Mouse (Mus musculus): ENCODE measurements around the gene Meltf. TPM values are rescaled to one million over a fixed set of nuclear protein-coding genes. Genes with fewer than 3 reads are reported as not detected.

Gene Meltf
- polyA plus RNA-seq, 1 experiment: not detected

DNA sequence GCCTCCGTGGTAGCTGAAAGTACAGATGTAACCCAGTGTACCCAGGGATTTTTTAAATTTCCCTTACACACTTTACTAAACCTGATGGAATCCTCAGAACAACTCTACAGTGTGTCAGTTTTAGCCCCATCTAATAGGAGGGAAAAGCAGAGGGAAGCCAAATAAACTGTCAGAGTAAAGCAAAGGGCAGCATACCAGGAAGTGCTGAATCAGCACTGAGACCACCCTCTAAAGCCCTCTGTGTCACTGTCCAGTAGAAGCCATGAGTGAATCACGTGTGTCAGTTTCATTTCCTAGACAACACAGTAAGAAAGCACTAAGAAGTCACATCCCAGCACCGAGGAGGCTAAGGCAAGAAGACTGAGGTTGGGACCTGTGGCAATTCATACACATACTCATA, 41.2 kb upstream of the Meltf start:
- peaks cover 40% of the 10 kb centered on the region for H3K36me3 ChIP-seq (ENCODE audit: control insufficient read depth, insufficient read depth)
- TF ChIP-seq MYOG (IDR thresholded peaks at IDR 0.05; ENCODE audit: control insufficient read depth, extremely low read depth, insufficient read length) (no peak), CTCF (IDR thresholded peaks at IDR 0.05; ENCODE audit: control insufficient read depth, insufficient read depth, insufficient read length) (no peak), CEBPB (IDR thresholded peaks at IDR 0.05; ENCODE audit: low read depth) (no peak), FOSL1 (IDR thresholded peaks at IDR 0.05; ENCODE audit: insufficient read depth, low read length, poor library complexity, severe bottlenecking) (no peak), MYOD1 (IDR thresholded peaks at IDR 0.05; ENCODE audit: control insufficient read depth, insufficient read length, low read depth) (no peak), MAX (IDR thresholded peaks at IDR 0.05) (no peak), USF1 (IDR thresholded peaks at IDR 0.05; ENCODE audit: low read depth) (no peak)
- H3K27me3 ChIP-seq (ENCODE audit: control insufficient read depth, insufficient read depth, insufficient read length): no peaks in the 10 kb centered on the region
- no peak overlapping the region for H3ac ChIP-seq (ENCODE audit: control insufficient read depth, insufficient read length, low read depth)
- no peaks in the 10 kb centered on the region for H3K79me2 ChIP-seq (ENCODE audit: control insufficient read depth, insufficient read depth)
- H3K4me3 ChIP-seq (ENCODE audit: insufficient read depth, poor library complexity, severe bottlenecking): no peak overlapping the region
- no peaks in the 10 kb centered on the region for H3K79me3 ChIP-seq (ENCODE audit: low read depth)

DNA sequence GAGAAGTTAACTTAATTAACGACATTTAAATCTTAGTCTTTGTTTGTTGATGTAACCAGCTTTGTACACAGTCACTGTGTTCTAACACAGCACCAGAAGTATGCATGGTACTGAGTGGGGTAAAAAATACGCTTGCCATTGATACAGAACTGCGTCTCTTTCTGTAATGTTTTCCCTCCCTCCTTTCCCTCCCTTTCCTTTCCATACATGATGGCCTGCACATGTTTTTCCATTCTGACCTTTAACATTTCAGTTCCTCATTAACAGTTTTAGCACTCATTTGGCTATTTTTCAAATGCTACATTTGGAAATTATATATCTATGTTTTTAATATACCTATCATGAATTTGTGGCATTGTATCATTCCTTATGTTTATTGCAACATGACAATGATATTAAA, 34.4 kb upstream of the Meltf start:
- H3K79me3 ChIP-seq (ENCODE audit: low read depth): no peaks in the 10 kb centered on the region
- H3K4me3 ChIP-seq (ENCODE audit: insufficient read depth, poor library complexity, severe bottlenecking): no peak overlapping the region
- TF ChIP-seq MAX (IDR thresholded peaks at IDR 0.05): no peak
- TF ChIP-seq MYOD1 (IDR thresholded peaks at IDR 0.05; ENCODE audit: control insufficient read depth, insufficient read length, low read depth): no peak
- no peak for TF ChIP-seq CTCF (IDR thresholded peaks at IDR 0.05; ENCODE audit: control insufficient read depth, insufficient read depth, insufficient read length)
- TF ChIP-seq FOSL1 (IDR thresholded peaks at IDR 0.05; ENCODE audit: insufficient read depth, low read length, poor library complexity, severe bottlenecking): no peak
- TF ChIP-seq CEBPB (IDR thresholded peaks at IDR 0.05; ENCODE audit: low read depth): no peak
- TF ChIP-seq USF1 (IDR thresholded peaks at IDR 0.05; ENCODE audit: low read depth): no peak
- TF ChIP-seq MYOG (IDR thresholded peaks at IDR 0.05; ENCODE audit: control insufficient read depth, extremely low read depth, insufficient read length): no peak
- H3ac ChIP-seq (ENCODE audit: control insufficient read depth, insufficient read length, low read depth): no peak overlapping the region
- no peaks in the 10 kb centered on the region for H3K27me3 ChIP-seq (ENCODE audit: control insufficient read depth, insufficient read depth, insufficient read length)
- no peaks in the 10 kb centered on the region for H3K79me2 ChIP-seq (ENCODE audit: control insufficient read depth, insufficient read depth)
- H3K36me3 ChIP-seq (ENCODE audit: control insufficient read depth, insufficient read depth): peaks cover 36% of the 10 kb centered on the region

GRCm38 (mm10) chr16:31846763-31847162, 31.8 kb upstream of the Meltf start:
- H3K79me3 ChIP-seq (ENCODE audit: low read depth): no peaks in the 10 kb centered on the region

DNA sequence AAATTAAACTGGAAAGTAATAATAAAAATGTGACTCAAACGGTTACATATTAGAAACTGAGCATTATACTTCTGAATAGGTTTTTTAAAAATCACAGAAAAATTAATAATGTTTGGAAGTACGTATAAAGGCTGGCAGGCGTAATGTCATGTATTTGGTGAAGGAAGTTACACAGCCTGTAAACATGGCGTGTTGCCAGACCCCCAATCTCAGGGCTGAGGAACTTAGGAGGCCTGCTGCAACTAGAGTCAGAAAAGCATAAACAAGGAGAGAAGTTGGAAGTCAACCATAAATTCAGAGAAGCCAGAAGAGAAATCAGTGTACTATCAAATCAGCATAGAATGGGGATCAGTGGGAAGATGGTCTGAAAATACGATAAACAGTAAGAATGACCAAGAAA, 14.7 kb upstream of the Meltf start:
- Histone ChIP-seq H3K79me2 (ENCODE audit: control insufficient read depth, insufficient read depth) (no peaks in the 10 kb centered on the region), H3K79me3 (ENCODE audit: low read depth) (no peaks in the 10 kb centered on the region), H3K4me3 (ENCODE audit: insufficient read depth, poor library complexity, severe bottlenecking) (no peak overlapping the region), H3K27me3 (ENCODE audit: control insufficient read depth, insufficient read depth, insufficient read length) (no peaks in the 10 kb centered on the region), H3ac (ENCODE audit: control insufficient read depth, insufficient read length, low read depth) (no peak overlapping the region), H3K36me3 (ENCODE audit: control insufficient read depth, insufficient read depth) (peaks cover 64% of the 10 kb centered on the region)
- TF ChIP-seq CEBPB (IDR thresholded peaks at IDR 0.05; ENCODE audit: low read depth) (no peak), FOSL1 (IDR thresholded peaks at IDR 0.05; ENCODE audit: insufficient read depth, low read length, poor library complexity, severe bottlenecking) (no peak), MYOD1 (IDR thresholded peaks at IDR 0.05; ENCODE audit: control insufficient read depth, insufficient read length, low read depth) (no peak), MYOG (IDR thresholded peaks at IDR 0.05; ENCODE audit: control insufficient read depth, extremely low read depth, insufficient read length) (no peak), MAX (IDR thresholded peaks at IDR 0.05) (no peak), USF1 (IDR thresholded peaks at IDR 0.05; ENCODE audit: low read depth) (no peak), CTCF (IDR thresholded peaks at IDR 0.05; ENCODE audit: control insufficient read depth, insufficient read depth, insufficient read length) (no peak)

More at GRCm38 (mm10) chr16:31846763-31847162, 31.8 kb upstream of the Meltf start:
- H3K4me3 ChIP-seq (ENCODE audit: insufficient read depth, poor library complexity, severe bottlenecking): no peak overlapping the region
- no peak overlapping the region for H3ac ChIP-seq (ENCODE audit: control insufficient read depth, insufficient read length, low read depth)
- peaks cover 27% of the 10 kb centered on the region for H3K36me3 ChIP-seq (ENCODE audit: control insufficient read depth, insufficient read depth)
- no peak for TF ChIP-seq CEBPB (IDR thresholded peaks at IDR 0.05; ENCODE audit: low read depth)
- no peak for TF ChIP-seq FOSL1 (IDR thresholded peaks at IDR 0.05; ENCODE audit: insufficient read depth, low read length, poor library complexity, severe bottlenecking)
- TF ChIP-seq CTCF (IDR thresholded peaks at IDR 0.05; ENCODE audit: control insufficient read depth, insufficient read depth, insufficient read length): no peak
- no peak for TF ChIP-seq USF1 (IDR thresholded peaks at IDR 0.05; ENCODE audit: low read depth)
- TF ChIP-seq MAX (IDR thresholded peaks at IDR 0.05): no peak
- TF ChIP-seq MYOG (IDR thresholded peaks at IDR 0.05; ENCODE audit: control insufficient read depth, extremely low read depth, insufficient read length): no peak
- no peak for TF ChIP-seq MYOD1 (IDR thresholded peaks at IDR 0.05; ENCODE audit: control insufficient read depth, insufficient read length, low read depth)
- no peaks in the 10 kb centered on the region for H3K27me3 ChIP-seq (ENCODE audit: control insufficient read depth, insufficient read depth, insufficient read length)
- no peaks in the 10 kb centered on the region for H3K79me2 ChIP-seq (ENCODE audit: control insufficient read depth, insufficient read depth)

- H3K36me3 ChIP-seq (ENCODE audit: control insufficient read depth, insufficient read depth): peaks cover 57% of the 10 kb centered on the region
Measured at GRCm38 (mm10) chr16:31865242-31865641, 13.4 kb upstream of the Meltf start.

More at GRCm38 (mm10) chr16:31865242-31865641, 13.4 kb upstream of the Meltf start:
- TF ChIP-seq FOSL1 (IDR thresholded peaks at IDR 0.05; ENCODE audit: insufficient read depth, low read length, poor library complexity, severe bottlenecking) (no peak), CTCF (IDR thresholded peaks at IDR 0.05; ENCODE audit: control insufficient read depth, insufficient read depth, insufficient read length) (no peak), MAX (IDR thresholded peaks at IDR 0.05) (no peak), USF1 (IDR thresholded peaks at IDR 0.05; ENCODE audit: low read depth) (no peak), MYOG (IDR thresholded peaks at IDR 0.05; ENCODE audit: control insufficient read depth, extremely low read depth, insufficient read length) (no peak), CEBPB (IDR thresholded peaks at IDR 0.05; ENCODE audit: low read depth) (no peak), MYOD1 (IDR thresholded peaks at IDR 0.05; ENCODE audit: control insufficient read depth, insufficient read length, low read depth) (no peak)
- no peaks in the 10 kb centered on the region for H3K79me2 ChIP-seq (ENCODE audit: control insufficient read depth, insufficient read depth)
- no peak overlapping the region for H3ac ChIP-seq (ENCODE audit: control insufficient read depth, insufficient read length, low read depth)
- H3K4me3 ChIP-seq (ENCODE audit: insufficient read depth, poor library complexity, severe bottlenecking): no peak overlapping the region
- no peaks in the 10 kb centered on the region for H3K27me3 ChIP-seq (ENCODE audit: control insufficient read depth, insufficient read depth, insufficient read length)
- no peaks in the 10 kb centered on the region for H3K79me3 ChIP-seq (ENCODE audit: low read depth)

Data from C2C12 (cell line).